Mouse (Mus musculus): ENCODE results near the gene Gfi1b. TPM values are rescaled to one million over a fixed set of nuclear protein-coding genes. Genes with fewer than 3 reads are reported as not detected.

Gfi1b gene
- total and polyA plus RNA-seq, 3 experiments: 0.22 TPM; not detected in 2

DNA sequence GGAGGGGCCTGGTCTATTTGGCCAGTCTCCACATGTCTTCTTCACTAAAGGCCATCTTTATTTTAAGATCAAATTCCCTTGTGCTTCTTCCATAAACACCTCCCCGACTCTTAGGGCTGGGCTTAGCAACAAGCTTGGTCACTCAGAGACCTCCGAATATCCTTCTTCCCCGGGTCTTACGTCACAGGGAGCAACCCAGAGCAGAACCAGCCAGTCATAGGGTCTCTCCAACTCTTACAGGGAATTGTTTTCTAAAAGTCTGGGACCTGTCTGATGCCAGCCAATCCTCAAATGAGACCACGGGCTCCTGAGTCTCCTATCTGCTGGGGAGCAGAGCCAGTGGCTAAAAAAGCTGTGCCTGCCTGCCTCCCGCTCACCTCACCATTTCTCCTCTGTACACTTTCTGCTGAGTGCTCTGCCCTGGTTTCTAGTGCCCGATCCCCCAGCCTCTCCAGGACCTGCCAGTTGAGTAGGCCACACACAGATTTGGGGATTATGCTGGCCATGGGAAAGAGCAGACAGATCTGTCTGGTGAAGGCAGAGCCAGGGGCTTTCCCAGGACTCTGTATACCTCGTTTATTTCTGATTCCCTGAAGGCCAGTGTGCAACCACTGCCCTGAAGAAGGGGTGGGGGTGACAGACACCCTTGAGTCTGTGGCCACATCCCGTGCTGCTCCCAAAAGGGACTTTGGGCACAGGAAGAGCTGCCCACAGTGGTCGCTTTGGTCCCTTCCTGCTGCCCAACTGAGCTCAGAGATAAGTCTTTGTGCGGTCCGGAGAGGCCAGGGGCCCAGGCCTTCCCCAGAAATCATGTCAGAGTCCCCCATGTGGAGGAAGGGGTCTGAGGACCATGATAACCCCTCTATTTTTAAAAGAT, 22.9 kb downstream of the Gfi1b start:
- DNase-seq: no peak

DNA sequence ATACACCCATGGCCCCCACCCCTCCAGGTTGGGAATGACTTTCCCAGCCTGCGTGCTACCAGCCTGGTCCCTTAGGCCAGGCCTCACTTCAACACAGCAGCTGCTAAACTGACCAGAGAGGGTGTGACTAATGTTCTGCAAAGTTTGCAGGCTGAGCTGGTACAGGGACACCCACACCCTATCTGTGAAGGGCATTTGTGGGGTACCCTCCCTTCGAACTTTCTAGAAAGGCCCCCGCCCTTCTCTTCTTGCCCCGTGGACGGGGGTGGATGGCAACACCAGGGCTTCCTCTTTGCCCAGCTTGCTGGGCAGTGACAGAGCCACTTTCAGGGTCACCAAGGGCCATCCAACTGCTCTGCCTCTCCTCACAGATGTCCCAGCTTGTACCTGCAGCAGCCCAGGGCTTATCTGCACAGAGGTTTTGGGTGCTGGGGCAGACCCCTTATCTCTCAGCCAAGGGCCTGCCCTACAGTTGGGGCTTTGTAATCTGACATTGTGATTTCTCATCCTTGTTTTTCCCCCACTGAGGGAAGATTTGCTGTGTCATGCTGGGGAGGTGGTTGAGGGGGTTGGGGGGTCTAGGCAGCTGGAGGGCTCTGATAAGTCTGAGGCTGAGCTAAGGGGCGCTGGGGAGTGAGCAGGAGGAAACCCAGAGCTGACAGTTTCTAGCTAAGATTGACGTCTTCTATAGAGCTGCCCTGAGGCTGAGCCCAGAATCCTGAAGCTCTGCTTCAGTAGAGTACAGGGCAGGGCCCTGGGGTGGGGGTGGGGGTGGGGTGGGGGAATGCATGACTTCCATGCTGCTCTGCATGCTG, 23.8 kb downstream of the Gfi1b start:
- no peak for DNase-seq

GRCm38 (mm10) chr2:28596998-28597397, 24.8 kb downstream of the Gfi1b start:
- DNase-seq: no peak

DNA sequence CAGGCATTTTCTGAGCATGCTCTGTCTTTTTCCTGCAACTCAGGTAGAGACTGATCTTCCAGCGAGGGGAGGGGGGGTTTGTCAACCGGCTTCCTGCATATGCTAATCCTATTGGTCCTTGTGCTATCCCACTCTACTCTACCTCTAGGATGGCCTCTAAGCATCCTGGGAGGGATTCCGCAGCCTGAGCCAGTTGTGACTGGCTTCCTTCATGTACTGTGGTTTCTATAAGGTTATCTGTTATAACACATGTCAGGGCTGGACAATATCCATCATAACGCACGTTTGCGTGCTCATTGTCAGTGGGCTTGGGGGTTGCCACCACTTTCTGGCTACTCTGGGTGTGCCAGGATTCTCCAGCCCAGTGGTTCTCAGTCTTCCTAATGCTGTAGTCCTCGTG, 25.8 kb downstream of the Gfi1b start:
- no peak for DNase-seq

GRCm38 (mm10) chr2:28592809-28593208, 29.0 kb downstream of the Gfi1b start:
- DNase-seq: peak; percentile 68

- no peak for DNase-seq
Measured at GRCm38 (mm10) chr2:28591479-28591878, 30.3 kb downstream of the Gfi1b start.

DNA sequence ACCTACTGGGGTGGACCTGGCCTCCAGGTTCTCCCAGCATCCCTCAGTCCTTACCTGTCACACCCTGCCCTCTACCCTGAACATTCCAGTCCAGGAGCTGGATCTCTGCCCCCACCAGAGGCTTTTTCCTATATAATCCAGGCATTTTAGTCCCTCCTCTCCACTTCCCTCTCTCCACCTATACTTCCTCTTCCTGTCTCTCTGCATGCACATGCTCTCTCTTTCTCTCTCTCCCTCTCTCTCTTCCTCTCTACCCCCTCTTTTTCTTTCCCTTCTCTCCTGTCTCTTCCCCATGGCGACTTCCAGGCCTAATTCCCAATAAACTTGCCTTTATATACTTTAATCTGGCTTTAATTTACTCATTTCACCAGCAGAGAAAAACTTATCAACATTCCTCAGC, 33.2 kb downstream of the Gfi1b start:
- no peak for DNase-seq

GRCm38 (mm10) chr2:28585730-28586129, 36.1 kb downstream of the Gfi1b start:
- no peak for DNase-seq

- peak; percentile 73 for DNase-seq
Measured at GRCm38 (mm10) chr2:28585043-28585571, 36.7 kb downstream of the Gfi1b start.

DNA sequence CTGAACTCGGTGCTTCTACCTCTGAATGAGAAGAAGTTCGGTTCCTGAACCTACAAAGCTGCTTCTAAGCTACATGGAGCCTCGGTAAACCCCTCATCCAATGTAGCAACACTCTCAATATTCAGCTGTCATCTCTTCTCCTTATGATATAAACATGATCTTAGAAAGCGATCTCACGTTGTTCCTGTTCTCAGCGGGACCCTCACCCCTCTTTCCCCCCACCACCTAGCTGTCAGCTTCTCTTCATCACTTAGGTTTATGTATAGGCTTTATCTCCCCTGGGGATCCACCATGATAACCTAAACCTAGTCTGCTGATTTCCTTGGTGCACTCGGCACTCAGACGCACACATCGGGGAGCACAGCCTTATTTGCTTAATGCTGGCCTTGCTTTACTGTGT, 38.1 kb downstream of the Gfi1b start, which contains the start of gene Gtf3c5:
Gene Gtf3c5 (minus strand): TSS at position 101 of the 400 bp plus-strand sequence.
- DNase-seq: no peak

DNA sequence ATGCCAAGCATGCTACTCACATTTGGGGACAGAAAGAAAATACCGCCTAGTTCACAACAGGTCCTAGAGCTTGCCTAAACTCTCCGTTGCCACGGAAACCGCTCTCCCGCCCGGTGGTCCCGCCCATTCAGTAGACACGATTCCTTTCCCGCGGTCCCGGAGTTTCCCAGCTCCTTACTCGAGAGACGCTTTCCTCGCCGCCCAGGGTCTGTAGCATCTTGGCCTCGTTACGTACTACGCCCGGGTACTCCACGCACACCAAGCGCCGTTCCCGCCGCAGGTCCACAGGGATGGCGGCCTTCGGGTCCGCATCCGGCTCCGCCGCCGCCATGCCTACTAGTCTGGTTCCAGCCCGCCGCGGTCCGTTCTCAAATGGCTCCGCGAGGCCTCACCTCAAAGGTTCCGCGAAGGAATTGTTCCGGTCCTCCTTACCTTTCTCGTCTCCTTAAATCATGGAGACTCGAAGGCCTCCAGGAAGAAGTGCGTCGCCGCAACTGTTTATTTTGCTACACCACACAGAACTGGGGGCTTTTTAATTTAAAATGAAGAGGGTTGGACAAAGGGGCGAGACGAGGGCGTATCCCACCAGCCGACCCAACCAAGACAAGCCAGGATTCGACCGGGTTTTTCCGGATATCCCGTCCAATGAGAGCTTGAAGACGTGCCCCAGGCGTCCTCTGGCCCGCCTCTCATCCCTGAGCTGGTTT, 39.0 kb downstream of the Gfi1b start:
- peak; percentile 92 for DNase-seq

GRCm38 (mm10) chr2:28578003-28578402, 43.8 kb downstream of the Gfi1b start:
- DNase-seq: no peak

DNA sequence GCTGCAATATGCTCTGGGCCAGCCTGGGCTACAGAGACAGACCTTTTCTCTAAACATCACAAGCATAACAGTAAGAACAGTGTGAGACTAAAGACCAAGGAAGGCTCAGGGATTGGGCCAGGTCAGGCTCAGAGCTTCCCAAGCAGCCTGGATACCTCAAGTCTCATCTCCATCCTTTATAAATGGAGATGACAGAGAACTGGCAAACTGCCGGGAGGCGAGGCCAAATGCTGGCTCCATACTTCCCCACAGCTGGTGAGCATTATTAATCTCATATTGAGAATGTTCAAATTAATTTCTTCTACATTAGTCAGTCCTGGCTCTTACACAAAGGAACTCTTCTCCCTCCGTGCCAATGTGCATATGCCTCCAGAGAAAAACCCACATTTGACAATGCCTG, 45.0 kb downstream of the Gfi1b start:
- DNase-seq: no peak

GRCm38 (mm10) chr2:28575341-28575740, 46.4 kb downstream of the Gfi1b start:
- DNase-seq: no peak

- DNase-seq: no peak
Measured at GRCm38 (mm10) chr2:28569903-28570302, 51.9 kb downstream of the Gfi1b start.

DNA sequence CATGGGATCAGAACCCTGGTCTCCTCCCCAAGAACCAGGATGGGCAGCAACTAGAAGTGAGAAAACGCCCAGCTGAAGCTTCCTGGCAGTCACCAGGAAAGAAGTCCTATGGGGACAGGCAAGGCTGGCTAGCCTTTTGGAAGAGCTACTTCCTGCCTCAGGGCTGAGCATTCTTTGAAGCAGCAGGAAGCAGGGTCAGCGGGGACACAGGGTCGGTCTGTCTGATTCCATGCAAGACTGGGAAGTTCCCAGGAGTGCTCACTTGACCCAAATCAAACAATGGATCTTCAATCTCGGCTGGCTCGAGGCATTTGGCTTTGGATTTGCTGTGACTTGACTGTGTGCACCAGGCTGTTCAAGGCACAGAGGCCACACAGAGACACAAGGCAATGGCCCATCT, 55.2 kb downstream of the Gfi1b start:
- peak; percentile 54 for DNase-seq

DNA sequence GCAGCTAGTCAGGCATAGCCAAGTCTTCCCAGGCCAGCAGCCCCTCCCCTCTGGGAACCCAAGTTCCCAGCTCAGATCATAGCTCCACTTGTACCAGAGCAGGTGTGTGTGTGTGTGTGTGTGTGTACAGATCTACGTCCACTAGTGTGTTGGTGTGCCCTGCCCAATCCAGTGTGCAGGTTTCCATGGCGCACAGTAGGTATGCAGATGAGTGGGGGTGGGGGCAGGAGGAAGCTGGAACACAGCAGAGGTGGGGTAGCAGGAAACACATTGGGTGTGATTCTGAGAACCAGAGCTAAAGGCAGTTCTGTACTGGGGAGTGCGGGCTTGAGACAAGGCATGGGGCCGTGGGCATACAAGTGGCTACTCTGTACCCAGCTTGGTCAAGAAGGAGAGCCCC, 57.4 kb downstream of the Gfi1b start:
- no peak for DNase-seq

DNA sequence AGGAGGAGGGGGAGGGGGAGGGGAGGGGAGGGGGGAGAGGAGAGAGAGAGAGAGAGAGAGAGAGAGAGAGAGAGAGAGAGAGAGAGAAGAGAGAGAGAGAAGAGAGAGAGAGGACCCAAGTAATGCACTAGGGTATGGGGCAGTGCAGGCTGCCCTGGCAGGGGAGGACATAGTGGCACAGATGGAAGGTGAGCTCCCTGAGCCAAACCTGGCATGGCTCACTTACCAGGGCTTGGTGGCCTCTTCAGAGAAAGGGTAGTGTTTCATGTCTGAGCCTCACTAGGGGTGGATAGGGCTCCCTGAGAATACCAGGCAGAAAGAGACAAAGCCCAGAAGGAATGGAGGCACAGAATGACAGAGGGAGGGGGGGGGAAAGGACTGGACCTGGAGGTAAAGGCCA, 58.0 kb downstream of the Gfi1b start:
- no peak for DNase-seq

GRCm38 (mm10) chr2:28563303-28563702, 58.5 kb downstream of the Gfi1b start, which contains the start of gene Cel:
TSS of gene Cel (minus strand) at chr2:28563403.
- DNase-seq: no peak

All from adrenal gland, adult 2 months (tissue).